Mouse (Mus musculus) frontal cortex, adult 2 months (tissue): ENCODE measurements around the gene Parp11. TPM values are rescaled to one million over a fixed set of nuclear protein-coding genes. Genes with fewer than 3 reads are reported as not detected.

Source experiments
- DNase-seq, 2 experiments: peaks; one replicate each; pipeline ENCODE4 v3.0.0; 2022; ENCODE audit warnings: low spot score in 1 of 2; ENCODE audit errors: extremely low spot score in 1 of 2
- polyA plus RNA-seq: library from polyadenylated mRNA; depleted of rRNA; stranded (reverse); fragments of >200 nt; gene quantifications from 2 replicates; pipeline ENCODE4 v1.2.3, GENCODE M21; 2012; rRNA removed

Parp11 gene
- polyA plus RNA-seq: 30.9 and 32.0 TPM in 2 replicates

DNA sequence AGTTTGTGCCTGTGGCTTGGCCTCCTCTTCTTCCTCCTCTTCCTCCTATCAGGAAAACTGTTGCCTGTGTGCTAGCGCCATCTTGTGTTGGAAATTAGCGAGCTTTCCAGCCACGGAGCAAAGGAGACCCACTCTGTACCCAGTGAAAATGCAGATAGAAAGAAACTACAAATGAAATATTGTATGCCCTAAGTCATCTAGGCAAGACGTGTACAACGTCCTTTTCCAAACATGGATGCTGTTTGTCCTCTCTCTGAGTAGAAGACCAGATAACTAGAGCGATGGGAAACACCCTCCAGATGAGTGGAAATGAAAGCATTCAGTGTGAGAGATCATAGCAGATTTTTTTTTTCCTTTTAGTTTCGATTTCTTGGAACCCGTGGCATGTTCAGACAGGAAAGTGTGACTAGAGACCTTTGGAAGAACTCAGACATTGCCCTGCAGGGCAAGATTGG lies at the start of gene Parp11:
Parp11 (plus strand) TSS at position 405 of the 455 bp plus-strand sequence.
- peak; percentile 30 to 90 for DNase-seq

DNA sequence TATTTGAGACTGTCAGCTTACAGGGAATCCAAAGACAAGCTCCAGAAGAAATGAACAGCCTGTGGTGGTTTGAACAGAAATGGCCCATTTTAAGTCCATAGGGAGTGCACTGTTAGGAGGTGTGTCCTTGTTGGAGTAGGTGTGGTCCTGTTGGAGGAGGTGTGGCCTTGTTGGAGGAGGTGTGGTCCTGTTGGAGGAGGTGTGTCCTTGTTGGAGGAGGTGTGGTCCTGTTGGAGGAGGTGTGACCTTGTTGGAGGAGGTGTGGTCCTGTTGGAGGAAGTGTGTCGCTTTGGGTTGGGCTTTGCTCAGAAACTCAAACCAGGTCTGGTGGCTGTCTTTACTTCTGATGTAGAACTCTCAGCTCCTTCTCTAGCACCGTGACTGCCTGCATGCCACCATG lies 48.6 kb upstream of the Parp11 start:
- DNase-seq: no peak

DNA sequence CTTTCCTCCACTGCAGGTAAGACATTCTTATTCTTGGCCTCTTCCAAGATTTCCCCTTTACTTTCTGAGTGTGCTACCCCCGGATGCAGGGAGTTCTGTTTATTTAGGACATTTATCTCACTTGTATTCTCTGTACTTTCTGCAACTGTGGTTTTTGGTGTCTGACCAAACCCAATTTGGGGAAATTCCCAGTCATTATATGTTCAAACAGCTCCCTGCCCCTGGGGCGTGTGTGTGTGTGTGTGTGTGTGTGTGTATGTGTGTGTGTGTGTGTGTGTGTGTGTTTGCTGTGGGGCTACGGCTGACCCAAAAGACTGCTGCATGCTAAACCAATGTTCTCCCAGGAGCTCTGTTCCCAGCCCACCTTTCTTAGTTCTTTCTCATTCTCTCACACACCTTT lies 45.2 kb upstream of the Parp11 start:
- no peak for DNase-seq

DNA sequence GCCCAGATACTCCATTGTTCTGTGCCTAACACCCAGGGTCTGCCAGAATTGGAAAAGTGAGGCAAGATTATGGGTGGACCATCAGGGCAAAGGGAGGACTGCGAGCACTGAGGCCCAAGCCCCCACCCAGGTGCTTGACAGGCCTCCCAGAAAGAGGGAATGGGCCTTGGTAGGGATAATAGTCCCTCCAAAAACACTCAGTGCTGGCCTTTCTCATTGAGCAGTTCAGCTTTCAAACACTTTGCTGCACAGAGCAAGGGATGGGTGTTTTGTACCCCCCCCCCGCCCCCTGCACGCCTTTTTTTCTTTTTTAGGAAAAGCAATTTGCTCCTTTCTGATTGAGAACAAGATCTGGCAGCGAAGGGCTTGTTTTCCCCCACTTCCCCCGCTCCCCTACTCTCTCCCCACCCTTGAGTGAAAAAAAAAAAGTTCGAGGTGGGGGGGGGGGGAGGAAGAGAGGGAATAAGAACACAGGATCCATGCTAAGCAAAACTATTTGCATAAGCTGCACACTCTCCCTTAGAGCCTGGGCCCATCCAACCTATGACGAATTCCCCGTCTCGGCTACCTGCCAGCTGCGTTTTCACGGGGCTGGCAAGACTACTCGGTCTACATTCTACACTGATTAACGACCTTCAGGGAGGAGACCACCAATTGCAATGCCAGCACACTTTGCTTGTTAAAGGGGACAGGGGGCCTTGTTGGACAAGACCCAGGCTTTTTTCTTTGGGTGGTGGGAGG lies 42.4 kb upstream of the Parp11 start:
- peak in 1 of 2 experiments; percentile 55 for DNase-seq

DNA sequence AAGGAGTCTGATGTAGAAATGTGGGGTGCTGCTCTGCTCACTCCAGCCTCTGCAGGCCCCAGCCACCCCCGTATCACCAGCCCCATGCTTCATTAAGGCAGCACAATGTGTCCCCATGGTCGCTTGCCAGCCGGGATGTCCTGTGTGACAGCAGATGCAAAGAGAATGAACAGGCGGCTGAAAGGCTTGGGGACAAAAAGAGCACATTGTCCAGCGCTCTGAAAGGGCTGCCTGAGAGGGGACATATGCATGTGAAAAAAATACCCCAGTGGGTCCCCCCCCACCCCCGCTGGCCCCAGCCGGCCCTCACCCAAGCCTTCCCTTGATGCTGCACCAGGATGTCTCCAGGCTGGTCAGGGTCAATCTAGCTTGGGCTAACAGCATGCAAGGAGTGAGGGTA lies 41.0 kb upstream of the Parp11 start:
- peak in 1 of 2 experiments; percentile 22 for DNase-seq

DNA sequence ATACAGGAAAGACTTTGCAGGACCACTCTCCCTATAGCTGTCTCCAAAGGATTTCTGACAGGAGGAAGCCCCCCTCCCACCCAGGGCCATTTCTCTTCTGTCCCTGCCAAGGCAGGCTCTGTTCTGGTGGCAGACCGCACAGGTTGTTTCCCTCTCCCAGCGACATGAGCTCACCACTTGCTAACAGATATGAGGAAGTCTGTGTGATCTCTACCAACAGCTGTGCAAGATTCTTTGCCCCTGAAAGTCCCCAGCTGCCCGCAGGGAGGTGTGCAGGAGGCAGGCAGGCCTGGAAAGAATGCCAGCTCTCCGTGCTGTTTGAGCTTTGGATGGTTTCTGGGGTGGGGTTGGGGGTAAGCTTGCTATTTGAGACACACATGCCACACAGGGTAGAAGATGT lies 38.9 kb upstream of the Parp11 start:
- DNase-seq: no peak

DNA sequence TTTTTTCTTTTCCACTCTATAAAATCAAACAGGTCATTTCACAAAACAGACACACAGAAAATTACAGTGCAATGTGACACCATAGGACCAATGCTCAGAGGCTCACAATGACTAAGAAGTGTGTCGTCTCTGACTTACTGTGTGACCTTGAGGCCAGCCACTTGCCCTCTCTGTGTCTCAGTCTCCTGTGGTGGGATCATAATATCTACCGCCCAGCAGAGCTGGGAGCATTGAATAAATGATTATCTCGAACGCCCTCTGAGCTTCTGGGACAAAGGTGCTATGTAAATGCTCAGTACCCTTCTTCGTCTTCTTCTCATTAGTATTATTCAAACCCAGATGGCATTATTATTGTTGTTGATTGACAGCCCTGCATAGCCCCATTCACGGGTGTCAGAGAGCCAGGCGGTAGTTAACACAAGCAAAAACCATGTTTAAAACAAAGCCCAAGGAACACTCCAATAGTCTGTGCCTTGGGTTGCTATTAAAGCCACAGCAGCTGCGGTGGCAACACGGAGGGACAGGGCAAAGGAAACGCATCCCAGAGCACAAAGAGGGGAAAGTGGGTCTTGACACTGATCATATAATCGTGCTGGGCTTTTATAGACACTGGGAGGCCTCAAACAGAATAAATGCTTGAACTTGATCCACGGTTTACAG lies 29.0 kb upstream of the Parp11 start:
- no peak for DNase-seq

DNA sequence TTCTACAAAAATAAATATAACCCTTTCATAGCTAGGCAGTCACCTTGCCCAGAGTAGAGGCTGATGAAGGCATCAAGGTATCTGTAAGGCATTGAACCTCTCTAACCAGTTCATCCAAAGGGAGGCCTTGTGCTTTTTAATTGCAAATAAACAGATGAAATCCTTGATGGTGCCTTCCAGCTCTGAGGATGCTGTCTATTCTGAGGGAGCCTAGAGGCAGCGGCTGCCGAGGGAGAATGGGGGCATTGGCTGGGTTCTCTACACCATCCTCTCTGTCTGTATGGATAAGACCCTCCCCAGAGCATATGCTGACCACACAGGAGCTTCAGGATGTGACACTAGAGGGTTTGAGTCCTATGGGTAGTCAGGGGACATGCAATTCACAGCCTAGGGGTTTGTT lies 28.3 kb upstream of the Parp11 start:
- DNase-seq: no peak

DNA sequence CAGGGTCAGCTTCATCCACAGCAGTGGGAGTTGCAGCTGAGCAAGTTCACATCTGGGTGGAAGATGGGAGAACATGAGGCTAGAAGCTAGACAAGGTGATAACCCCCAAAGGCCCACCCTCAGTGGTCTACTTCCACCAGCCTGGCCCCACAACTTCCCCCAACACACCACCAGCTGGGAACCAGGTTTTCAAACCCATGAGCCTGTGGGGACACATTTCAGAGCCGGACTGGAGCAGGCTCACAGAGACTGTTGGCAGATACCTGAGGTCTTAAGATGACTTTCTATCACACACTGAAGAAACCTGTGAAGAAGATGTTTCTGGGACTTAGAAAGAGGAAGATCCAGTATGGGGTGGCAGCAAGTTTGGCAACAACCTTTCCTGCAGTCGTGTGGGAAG lies 26.5 kb upstream of the Parp11 start:
- no peak for DNase-seq

DNA sequence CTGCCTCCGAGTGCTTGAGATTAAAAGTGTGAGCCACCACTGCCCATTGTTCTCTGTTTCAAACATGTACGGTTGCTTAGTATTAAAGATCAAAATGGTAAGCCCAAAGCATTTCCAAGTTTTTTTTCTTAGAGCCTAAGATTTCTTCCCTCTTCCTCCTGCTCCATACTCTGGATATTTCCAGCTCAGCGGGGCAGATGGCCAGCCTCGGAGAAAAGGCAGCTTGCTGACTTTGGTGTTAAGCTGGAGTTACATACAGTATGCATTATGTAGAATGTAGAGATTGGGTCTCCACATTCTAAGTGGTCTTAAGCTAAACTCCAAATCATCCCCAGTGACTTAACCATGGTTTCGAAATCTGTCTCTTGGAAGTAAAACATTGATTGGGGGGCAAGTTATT lies 21.5 kb upstream of the Parp11 start:
- DNase-seq: peak in 1 of 2 experiments; percentile 28

DNA sequence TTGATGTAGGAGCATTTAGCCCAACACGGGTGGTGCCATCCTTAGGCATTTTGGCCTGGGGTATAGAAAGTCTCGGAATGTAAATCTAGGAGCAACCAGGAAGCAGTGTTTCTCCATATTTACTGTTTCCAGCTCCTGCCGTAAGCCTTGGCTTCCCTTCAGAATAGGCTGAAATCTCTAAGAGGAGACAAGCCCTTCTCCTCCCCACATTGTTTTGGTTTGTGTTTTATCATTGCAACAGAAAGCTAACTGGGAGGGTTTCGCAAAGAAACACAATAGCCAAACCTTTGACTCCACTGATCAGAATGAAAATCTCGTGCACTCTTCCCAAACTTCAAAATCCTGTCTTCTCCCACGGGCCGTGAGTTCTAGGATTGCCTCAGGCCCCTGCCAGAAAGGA lies 15.9 kb upstream of the Parp11 start:
- no peak for DNase-seq

DNA sequence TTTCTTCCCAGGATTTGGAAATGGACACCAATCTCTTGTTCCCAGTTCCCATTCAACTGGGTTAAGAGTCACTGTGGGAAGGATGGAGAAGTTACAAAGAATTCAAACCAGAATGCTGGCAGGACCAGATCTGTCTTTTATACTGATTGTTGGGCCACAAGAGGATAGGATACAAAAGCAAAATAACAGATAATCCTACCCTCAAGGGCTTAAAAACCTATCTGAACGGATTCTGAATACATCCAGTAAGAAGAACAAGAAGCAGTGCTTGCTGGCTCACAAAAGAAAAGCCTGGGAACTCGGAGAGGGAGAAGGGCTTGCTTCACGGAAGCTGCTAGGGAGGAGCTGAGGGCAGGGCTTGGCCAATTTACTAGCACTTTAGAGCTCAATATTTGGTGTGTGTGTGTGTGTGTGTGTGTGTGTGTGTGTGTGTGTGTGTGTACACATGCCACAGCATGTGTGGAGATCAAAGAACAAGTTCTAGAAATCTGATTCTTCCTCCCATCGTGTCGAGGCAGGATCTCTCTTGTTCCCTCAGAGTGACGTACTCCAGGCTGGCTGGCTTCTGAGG lies 15.4 kb upstream of the Parp11 start:
- DNase-seq: no peak

DNA sequence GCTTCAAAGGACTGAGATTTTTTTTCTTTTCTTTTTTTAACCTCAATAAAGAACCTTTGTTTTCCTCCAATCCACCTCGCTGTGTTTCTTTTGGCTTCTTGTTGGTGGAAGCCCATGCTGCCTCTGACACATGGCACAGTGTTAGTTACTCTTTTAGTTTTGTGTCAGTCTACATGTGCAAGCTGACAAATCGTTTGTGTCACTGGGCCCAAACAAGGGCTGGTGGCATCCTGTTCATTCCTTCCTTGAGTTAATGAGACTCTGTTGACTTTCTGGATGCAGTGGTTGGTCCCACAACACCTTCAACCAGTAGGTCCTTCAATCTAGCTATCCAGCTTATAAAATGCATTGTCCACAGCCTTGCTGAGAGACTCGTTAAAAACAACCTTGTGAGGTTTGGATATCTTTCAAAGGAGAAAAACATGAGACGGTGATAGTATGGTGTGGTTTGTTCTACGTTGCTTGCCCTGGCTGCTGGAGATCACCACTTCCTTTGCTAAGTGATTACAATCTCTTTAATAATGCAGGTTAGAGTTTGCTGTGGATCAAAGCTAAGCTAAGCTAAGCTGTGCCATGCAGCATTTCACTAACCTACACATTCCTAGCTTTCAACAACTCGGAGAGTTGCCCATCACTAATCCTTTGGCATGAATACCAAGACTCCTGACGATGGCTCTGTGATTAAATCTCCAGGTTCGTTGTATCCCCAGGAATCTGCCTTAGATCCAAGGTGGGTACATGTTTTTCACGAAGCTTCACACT lies 12.6 kb upstream of the Parp11 start:
- no peak for DNase-seq

DNA sequence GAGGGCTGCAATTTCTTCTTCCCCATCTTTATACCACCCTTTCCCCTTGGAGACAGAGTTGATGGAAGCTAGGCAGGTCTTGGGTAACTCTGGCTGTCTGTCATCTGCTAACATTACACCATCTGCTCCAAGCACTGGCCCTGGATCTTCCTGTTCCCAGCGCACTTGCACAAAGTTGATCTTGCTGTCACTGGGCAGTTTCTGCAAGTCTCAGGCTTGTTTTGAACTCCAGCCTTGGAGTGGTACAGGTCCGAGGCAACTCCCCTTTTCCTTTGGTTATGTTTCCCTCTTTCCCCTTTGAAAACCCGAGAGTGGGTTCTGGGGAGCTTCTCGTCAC lies 12.0 kb upstream of the Parp11 start:
- no peak for DNase-seq

DNA sequence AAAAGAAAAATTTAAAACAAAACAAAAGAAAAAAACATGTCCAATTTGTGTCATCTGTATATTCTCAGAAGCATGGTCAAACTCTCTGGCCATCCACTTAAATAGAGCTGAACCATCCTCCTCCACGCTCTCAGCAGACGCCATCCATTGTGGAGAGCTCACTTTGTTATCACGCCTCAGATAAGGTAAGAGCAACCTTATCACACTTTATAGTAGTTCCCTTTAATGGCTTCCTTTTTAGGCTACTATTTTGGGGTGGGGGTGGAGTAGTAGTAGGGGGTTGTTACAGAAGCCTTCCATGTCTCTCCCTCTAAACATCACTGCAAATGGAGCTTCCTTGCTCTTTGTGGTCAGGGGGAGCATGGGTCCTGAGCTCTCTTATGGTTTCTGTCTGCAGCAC lies 7.6 kb upstream of the Parp11 start:
- DNase-seq: no peak

DNA sequence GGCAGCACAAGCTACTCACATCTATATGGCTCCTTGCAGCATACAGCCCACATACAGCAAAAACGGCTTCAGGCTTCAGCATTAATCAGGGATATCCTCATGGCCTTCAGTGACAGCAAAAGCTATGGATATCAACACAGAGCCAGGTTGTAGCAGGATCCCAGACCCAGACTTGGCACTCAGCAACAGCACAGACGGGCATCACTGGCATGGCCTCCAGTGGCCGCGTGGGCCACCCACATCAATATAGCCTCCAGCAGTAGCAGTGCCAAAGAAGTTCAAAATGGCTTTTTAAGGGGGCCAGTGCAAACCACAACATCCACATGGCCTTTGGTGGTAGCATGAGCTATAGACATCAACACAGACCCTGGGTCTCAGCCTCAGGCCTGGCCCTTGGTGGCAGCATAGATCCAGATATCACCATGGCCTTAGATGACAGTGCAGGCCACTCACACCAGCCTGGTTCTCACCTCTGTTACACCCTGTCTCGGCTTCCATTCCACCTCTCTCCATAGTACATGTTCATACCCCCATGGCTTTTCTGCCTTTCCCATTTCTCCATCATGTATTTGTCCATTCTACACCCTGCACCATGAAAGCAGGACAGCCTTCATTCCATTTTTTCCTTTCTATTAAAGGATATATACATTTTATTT lies 7.0 kb upstream of the Parp11 start:
- no peak for DNase-seq

DNA sequence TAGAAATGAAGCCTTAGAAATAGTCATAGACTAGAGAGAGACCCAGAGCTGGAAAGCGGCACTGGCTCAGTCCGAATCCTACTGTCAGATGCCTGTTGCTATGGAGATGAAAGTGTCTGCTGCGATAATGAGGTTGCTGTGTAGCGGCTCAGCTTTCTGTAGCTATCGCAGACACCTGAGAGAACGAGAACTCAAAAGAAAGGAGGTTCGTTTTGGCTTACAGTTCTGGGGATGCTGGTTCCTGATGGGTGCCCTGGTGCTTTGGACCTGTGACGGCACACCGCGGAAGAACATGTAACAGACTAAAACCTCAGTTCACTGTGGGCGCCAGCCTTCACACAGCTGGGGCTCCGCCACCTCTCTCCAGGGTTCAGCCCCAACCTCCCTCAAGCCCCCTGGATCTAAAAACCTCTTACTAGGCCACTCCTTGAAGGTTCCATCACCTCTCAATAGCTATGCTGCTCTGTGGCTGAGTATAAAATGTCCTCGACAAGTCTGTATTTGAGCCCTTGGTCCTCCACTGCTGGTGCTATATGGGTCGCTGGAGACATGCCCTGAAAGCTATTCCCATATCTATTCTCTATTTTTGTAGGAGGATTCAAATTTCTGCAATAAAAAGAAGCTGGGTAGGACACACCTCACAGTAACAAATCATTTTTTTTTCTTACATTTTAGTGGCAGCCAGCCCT lies 6.1 kb upstream of the Parp11 start:
- DNase-seq: peak in 1 of 2 experiments; percentile 53

DNA sequence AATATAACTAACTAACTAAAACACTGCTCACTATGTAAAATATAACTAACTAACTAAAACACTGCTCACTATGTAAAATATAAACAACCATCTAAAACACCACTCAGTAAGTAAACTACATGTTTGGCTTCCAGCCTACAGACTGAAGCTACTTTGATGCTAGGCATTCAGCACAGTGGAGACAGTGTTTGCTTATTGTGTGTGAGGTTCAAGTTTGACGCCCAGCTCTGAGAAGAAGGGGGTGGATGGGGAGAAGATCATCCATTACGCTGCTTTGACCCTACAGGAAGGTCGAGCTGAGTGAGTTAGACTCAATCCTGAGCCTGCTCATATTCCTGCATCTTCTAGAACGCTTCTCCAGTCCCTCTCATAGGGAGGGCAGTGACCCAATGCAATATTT lies 4.1 kb upstream of the Parp11 start:
- DNase-seq: no peak

DNA sequence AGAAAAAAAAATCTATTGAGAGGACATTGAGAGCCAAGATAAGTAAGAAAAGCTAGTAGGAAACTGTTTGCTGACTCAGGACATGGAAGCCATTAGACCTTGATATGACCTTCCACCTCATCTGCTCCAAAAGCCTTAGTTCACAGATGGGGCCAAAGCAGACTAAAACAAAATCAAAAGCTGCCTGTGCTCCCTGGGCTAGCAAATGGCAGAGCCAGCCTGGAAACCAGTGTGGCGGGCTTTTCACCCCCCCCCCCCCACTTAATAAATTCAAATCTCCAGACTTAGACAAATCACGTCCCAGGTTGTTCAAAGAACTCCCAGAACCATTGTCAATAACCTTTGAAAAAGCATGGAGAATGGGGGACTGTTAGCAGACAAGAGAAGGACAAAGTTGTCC lies 2.7 kb upstream of the Parp11 start:
- no peak for DNase-seq

DNA sequence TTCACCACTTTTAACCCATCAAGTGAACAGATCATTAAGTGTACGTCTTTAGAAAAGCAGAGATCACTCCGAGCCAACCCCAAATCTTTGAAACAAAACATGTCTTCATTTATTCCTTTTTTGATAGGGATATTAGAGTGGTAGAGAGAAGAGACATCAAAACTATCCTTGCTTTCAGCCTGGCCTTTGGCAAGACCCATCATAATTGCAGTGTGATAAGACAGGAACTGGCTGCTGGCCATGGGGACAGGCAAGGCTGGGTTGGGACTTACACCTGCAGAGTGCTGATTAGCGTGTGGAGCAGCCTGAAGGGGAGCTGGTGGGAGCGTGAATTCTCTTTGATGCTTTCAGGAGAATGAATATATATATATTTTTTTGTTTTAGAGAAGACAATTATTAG lies 2.2 kb upstream of the Parp11 start:
- no peak for DNase-seq
